Mouse (Mus musculus) common myeloid progenitor, adult 5-6 weeks (primary cell): ENCODE results near the gene Bloc1s1. TPM values are rescaled to one million over a fixed set of nuclear protein-coding genes. Genes with fewer than 3 reads are reported as not detected.

Source experiments
- ATAC-seq: replicated peaks from 2 replicates; pipeline ENCODE4 v1.8.0; 2016; ENCODE audit warnings: low read depth, mild to moderate bottlenecking, moderate TSS enrichment, inconsistent platforms; ENCODE audit not compliant: poor library complexity, severe bottlenecking
- total RNA-seq: library from RNA; stranded (forward); fragments of 200-1000, 187-1606 nt; gene quantifications from 2 replicates; pipeline ENCODE4 v1.2.3, GENCODE M21; 2017

Gene Bloc1s1
- total RNA-seq, 1 experiment from 2014 or later, result 95.3 TPM

- no peak for ATAC-seq
Measured at GRCm38 (mm10) chr10:128888941-128889827, 34.7 kb downstream of the Bloc1s1 start.

- no peak for ATAC-seq
Measured at GRCm38 (mm10) chr10:128882067-128882466, 41.8 kb downstream of the Bloc1s1 start.

DNA sequence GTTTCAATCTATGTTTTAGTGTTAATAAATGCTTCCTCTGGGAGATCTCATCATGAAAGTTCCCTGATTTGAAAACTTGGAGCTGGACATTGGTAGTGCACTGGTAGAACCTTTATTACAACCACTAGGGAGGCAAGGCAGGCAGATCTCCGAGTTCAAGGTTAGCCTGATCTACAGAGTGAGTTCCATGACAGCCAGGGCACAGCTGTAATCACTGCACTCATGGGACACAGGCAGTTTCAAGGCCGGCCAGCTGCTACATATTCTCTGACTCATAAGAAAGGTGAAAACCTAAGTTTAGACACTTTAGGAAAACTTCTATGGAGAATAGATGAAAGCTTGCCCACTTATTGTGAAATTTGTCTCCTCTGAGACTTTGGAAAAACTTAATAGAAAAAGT lies 45.0 kb downstream of the Bloc1s1 start:
- no peak for ATAC-seq

GRCm38 (mm10) chr10:128878291-128878690 lies 45.5 kb downstream of the Bloc1s1 start:
- no peak for ATAC-seq

GRCm38 (mm10) chr10:128870341-128870740 lies 53.5 kb downstream of the Bloc1s1 start:
- no peak for ATAC-seq

Other genes with a start within 250 kb of the Bloc1s1 start
- gene Suox, start 250.0 kb downstream of the Bloc1s1 start, total RNA-seq, result 4.6 and 5.2 TPM in 2 replicates
- gene Rab5b, start 227.8 kb downstream of the Bloc1s1 start, total RNA-seq, result 24.5 and 29.0 TPM in 2 replicates
- gene Pmel, start 219.8 kb downstream of the Bloc1s1 start, total RNA-seq, result not detected in 2 replicates
- 50.2 and 69.2 TPM in 2 replicates for gene Cdk2, start 219.0 kb downstream of the Bloc1s1 start, total RNA-seq
- gene Dgka, start 179.2 kb downstream of the Bloc1s1 start, total RNA-seq, result 5.3 and 8.4 TPM in 2 replicates
- gene Pym1, start 176.1 kb downstream of the Bloc1s1 start, total RNA-seq, result 37.9 and 50.1 TPM in 2 replicates
- 1.9 and 3.0 TPM in 2 replicates for gene Mmp19, start 133.1 kb downstream of the Bloc1s1 start, total RNA-seq
- gene Dnajc14, start 120.0 kb downstream of the Bloc1s1 start, total RNA-seq, result 29.7 and 34.6 TPM in 2 replicates
- gene Tmem198b, start 119.7 kb downstream of the Bloc1s1 start, total RNA-seq, result 3.2 and 3.7 TPM in 2 replicates
- gene Sarnp, start 106.7 kb downstream of the Bloc1s1 start, total RNA-seq, result 212 and 320 TPM in 2 replicates
- 86.6 and 90.4 TPM in 2 replicates for gene Ormdl2, start 102.4 kb downstream of the Bloc1s1 start, total RNA-seq
- gene Gdf11, start 32.3 kb downstream of the Bloc1s1 start, total RNA-seq, result 0.39 TPM in 1 of 2 replicates, not detected in the other
- 38.5 and 39.6 TPM in 2 replicates for gene Cd63, start 23.0 kb downstream of the Bloc1s1 start, total RNA-seq
- 2.7 and 7.7 TPM in 2 replicates for gene Rdh5, start 1.1 kb downstream of the Bloc1s1 start, total RNA-seq
- not detected in 2 replicates for gene Itga7, start 9.8 kb upstream of the Bloc1s1 start, total RNA-seq
- not detected in 2 replicates for gene Mettl7b, start 37.0 kb upstream of the Bloc1s1 start, total RNA-seq
- not detected in 2 replicates for gene Olfr9, start 65.4 kb upstream of the Bloc1s1 start, total RNA-seq
- not detected in 2 replicates for gene Olfr763, start 86.8 kb upstream of the Bloc1s1 start, total RNA-seq
- not detected in 2 replicates for gene Olfr764-ps1, start 115.9 kb upstream of the Bloc1s1 start, total RNA-seq
- gene Olfr765, start 126.0 kb upstream of the Bloc1s1 start, total RNA-seq, result not detected in 2 replicates
- not detected in 2 replicates for gene Olfr766-ps1, start 144.9 kb upstream of the Bloc1s1 start, total RNA-seq
- not detected in 2 replicates for gene Olfr767, start 158.9 kb upstream of the Bloc1s1 start, total RNA-seq
- not detected in 2 replicates for gene Olfr768, start 175.3 kb upstream of the Bloc1s1 start, total RNA-seq
- gene Olfr769, start 193.8 kb upstream of the Bloc1s1 start, total RNA-seq, result not detected in 2 replicates
- not detected in 2 replicates for gene Olfr770, start 215.0 kb upstream of the Bloc1s1 start, total RNA-seq
- not detected in 2 replicates for gene Olfr771, start 240.7 kb upstream of the Bloc1s1 start, total RNA-seq